Mouse (Mus musculus): Measurements from ENCODE around the gene St3gal4.

Gene St3gal4

GRCm38 (mm10) chr9:35128995-35129418, 9.9 kb upstream of the St3gal4 start:
- no peak for DNase-seq (ENCODE audit: low read depth, low spot score)

- DNase-seq (ENCODE audit: low read depth, low spot score): no peak
Observed at GRCm38 (mm10) chr9:35128564-35128963, 9.5 kb upstream of the St3gal4 start.

GRCm38 (mm10) chr9:35127561-35127960, 8.5 kb upstream of the St3gal4 start:
- no peak for DNase-seq (ENCODE audit: low read depth, low spot score)

GRCm38 (mm10) chr9:35127147-35127546, 8.1 kb upstream of the St3gal4 start:
- no peak for DNase-seq (ENCODE audit: low read depth, low spot score)

- DNase-seq (ENCODE audit: low read depth, low spot score): no peak
Observed at GRCm38 (mm10) chr9:35124678-35124955, 5.5 kb upstream of the St3gal4 start.

- peak; percentile 20 for DNase-seq (ENCODE audit: low read depth, low spot score)
Observed at GRCm38 (mm10) chr9:35123804-35124677, 5.0 kb upstream of the St3gal4 start.

- no peak for DNase-seq (ENCODE audit: low read depth, low spot score)
Observed at GRCm38 (mm10) chr9:35123456-35123803, 4.4 kb upstream of the St3gal4 start.

GRCm38 (mm10) chr9:35122551-35123266, 3.6 kb upstream of the St3gal4 start:
- no peak for DNase-seq (ENCODE audit: low read depth, low spot score)

GRCm38 (mm10) chr9:35118563-35118962, 505 bp downstream of the St3gal4 start:
- peak; percentile 18 for DNase-seq (ENCODE audit: low read depth, low spot score)

GRCm38 (mm10) chr9:35117384-35118295, 1.4 kb downstream of the St3gal4 start:
- DNase-seq (ENCODE audit: low read depth, low spot score): peak; percentile 84

GRCm38 (mm10) chr9:35116391-35117381, 2.4 kb downstream of the St3gal4 start:
- peak; percentile 75 for DNase-seq (ENCODE audit: low read depth, low spot score)

GRCm38 (mm10) chr9:35115804-35116203, 3.3 kb downstream of the St3gal4 start:
- peak; percentile 31 for DNase-seq (ENCODE audit: low read depth, low spot score)

- DNase-seq (ENCODE audit: low read depth, low spot score): no peak
Observed at GRCm38 (mm10) chr9:35115299-35115698, 3.8 kb downstream of the St3gal4 start.

GRCm38 (mm10) chr9:35114234-35114633, 4.8 kb downstream of the St3gal4 start:
- no peak for DNase-seq (ENCODE audit: low read depth, low spot score)

- DNase-seq (ENCODE audit: low read depth, low spot score): peak; percentile 64
Observed at GRCm38 (mm10) chr9:35111941-35112595, 7.0 kb downstream of the St3gal4 start.

- DNase-seq (ENCODE audit: low read depth, low spot score): no peak
Observed at GRCm38 (mm10) chr9:35111446-35111845, 7.6 kb downstream of the St3gal4 start.

GRCm38 (mm10) chr9:35110567-35110966, 8.5 kb downstream of the St3gal4 start:
- DNase-seq (ENCODE audit: low read depth, low spot score): no peak

GRCm38 (mm10) chr9:35110051-35110450, 9.0 kb downstream of the St3gal4 start:
- DNase-seq (ENCODE audit: low read depth, low spot score): no peak

- no peak for DNase-seq (ENCODE audit: low read depth, low spot score)
Observed at GRCm38 (mm10) chr9:35108916-35109315, 10.2 kb downstream of the St3gal4 start.

- DNase-seq (ENCODE audit: low read depth, low spot score): no peak
Observed at GRCm38 (mm10) chr9:35108066-35108465, 11.0 kb downstream of the St3gal4 start.
